Mouse (Mus musculus) erythroblast, embryonic 14.5 days (primary cell): ENCODE data around the gene Arel1.

Experiments
- GATA1 ChIP-seq: IDR thresholded peaks from 2 replicates; pipeline ENCODE4 v1.6.1; 2012; ENCODE audit warnings: low read length, inconsistent platforms, mixed read lengths
- TAL1 ChIP-seq: IDR thresholded peaks from 3 replicates; pipeline ENCODE4 v1.6.1; 2012; ENCODE audit warnings: low read length, inconsistent platforms, mixed read lengths

DNA sequence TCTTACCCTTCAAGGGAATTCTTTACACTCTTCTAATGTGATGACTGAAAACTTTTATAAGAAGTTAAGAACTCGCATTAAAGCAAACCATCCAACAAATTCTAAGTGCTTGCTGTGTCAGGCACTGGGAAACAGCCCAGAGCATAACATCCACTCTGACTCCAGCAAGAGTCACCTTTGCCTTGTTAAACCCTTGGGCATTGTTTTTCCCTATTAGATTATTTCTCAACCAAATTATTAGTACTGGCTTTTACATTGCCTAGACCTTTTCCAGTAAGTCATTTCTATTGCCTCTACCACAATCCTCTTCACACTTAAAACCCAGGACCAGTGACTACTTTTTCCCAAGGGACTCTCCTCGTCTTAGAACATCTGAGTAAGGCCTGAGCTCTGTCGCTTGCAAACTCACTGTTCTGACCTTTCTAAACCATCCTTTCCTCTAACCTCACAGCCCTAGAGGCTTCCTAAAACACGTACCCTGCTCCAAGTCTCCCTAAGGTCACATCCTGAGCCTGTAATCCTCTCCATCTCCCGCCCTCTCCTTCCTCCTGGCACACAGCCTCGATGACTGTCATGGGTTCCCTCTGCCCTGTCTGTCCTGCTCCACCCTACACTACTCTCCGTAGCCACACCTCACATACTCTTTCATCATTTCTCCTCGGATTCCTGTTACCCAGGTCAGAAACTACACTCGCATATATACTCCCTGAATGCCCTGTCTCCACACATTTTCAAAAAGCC is 25.7 kb downstream of the Arel1 start:
- TF ChIP-seq GATA1, result no peak
- no peak for TF ChIP-seq TAL1
